Mouse (Mus musculus): Measurements from ENCODE around the gene Ndufb2.

Gene Ndufb2

GRCm38 (mm10) chr6:39592401-39593214 lies at the start of gene Ndufb2:
Gene Ndufb2, plus strand, starts transcription at chr6:39592574.
- DNase-seq (ENCODE audit: low read depth, low spot score): peak; percentile 98

GRCm38 (mm10) chr6:39542631-39543597 lies 49.5 kb upstream of the Ndufb2 start:
- DNase-seq (ENCODE audit: low read depth, low spot score): no peak

DNA sequence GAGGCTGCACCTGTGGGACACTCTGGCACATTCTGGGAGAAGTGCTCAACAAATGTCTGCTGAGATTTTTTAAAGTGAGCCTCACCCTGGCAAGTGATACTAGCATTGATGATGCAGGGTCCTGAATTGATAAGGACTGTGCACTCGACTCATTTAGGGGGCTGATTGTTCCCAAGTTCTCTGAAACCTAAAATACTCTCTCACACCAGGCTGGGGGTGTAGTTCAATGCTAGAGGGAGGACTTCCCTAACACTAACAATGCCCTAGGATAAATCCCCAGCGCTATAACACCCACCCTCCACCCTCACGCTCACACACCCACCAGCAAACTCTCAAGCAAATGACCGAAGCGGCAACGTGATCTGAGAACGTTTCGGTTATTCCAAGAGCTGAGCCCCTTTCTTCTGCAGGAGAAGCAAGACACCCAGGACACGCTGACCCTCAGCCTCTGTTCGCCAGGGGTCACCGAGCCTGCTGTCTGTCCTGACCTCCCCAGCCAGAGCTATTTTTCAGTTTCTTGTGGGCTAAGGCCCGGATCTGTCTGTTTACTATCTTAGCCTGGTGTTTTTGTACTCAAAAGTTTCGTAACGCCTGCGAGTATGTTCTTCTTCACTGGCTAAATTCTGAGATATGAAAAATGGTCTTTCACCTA lies 48.5 kb upstream of the Ndufb2 start:
- no peak for DNase-seq (ENCODE audit: low read depth, low spot score)

GRCm38 (mm10) chr6:39545474-39545873 lies 46.9 kb upstream of the Ndufb2 start:
- no peak for DNase-seq (ENCODE audit: low read depth, low spot score)

GRCm38 (mm10) chr6:39548030-39548429 lies 44.3 kb upstream of the Ndufb2 start:
- no peak for DNase-seq (ENCODE audit: low read depth, low spot score)

DNA sequence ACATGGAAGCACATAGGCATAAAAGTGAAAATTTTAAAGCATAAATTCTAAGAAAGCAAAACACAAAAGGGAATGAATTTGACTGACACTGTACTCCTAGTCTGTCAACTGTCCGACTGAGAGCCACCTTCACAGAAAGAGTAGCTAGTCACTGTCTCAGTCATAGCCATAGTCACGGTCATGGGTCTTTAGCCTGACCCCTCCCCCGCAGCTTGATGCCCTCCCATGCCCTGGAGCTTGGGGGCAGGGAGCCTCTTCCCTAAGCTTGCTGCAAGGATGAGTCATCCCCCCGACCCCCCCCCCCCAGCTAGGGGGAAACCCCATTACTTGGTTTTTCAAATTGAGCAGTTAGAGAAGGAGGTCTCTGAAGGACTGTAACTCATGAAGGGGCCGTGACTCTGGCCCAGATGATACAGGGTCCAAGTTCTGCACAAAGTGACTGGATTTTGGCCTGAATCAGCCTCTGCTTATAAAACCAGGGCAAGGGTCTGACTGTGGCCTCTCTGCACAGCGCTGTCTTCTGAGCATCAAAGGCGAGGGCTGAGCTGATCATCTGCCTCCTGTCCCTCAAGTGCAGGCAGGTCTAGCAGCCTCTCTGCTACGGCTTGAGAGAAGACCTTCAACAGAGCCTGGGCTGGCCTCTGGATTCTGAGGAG lies 40.3 kb upstream of the Ndufb2 start:
- no peak for DNase-seq (ENCODE audit: low read depth, low spot score)

GRCm38 (mm10) chr6:39554888-39555647 lies 37.3 kb upstream of the Ndufb2 start:
- DNase-seq (ENCODE audit: low read depth, low spot score): no peak

DNA sequence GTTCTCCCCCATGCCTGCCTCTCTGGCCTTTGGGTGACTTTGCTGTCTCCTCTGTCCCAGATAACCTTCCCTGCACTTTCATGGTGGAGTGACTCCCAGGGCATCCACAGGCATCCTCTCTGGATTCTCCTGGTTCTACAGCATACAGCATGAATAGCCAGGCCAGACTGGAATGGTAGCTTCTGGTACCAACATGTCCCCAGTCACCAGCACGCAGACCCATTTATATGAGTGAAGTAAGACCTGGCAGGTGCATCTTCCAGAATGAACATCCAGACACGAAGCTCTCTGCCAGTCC lies 36.8 kb upstream of the Ndufb2 start:
- no peak for DNase-seq (ENCODE audit: low read depth, low spot score)

GRCm38 (mm10) chr6:39556900-39557659 lies 35.3 kb upstream of the Ndufb2 start:
- DNase-seq (ENCODE audit: low read depth, low spot score): no peak

- DNase-seq (ENCODE audit: low read depth, low spot score): no peak
Observed at GRCm38 (mm10) chr6:39557723-39558261, 34.6 kb upstream of the Ndufb2 start, which contains the start of gene Dennd2a. Gene Dennd2a, minus strand, starts transcription at chr6:39557867.

DNA sequence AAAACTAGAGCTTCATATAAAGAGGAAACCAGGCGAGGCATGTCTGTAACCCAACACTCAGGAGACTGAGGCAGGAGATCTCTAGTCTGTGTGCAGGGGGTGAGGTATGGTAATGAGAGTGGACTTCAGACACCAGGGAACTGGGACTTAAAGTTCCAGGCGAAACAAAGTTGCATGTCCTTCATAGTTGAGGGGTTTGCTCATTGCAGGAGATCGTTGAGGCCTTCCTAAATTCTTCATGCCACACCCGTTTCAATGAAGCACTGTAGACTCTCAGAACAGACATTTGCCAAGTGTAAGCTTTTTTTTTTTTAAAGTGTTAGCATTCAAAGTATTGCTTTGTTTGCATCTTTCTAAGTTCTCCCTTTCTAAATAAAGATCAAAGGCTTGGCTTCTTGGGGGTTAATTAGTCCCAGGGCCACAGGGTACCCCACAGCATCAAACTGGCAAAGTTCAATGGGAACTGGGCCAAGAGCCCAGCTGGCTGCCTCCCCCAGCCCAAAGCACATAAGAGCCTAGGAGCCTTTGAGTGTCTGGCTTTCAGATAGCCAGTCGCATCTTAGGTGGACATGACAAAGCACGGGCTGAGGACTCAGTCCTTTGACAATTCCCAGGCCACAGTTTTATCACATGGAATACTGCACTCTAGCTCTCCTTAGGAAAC lies 33.0 kb upstream of the Ndufb2 start:
- no peak for DNase-seq (ENCODE audit: low read depth, low spot score)

GRCm38 (mm10) chr6:39562166-39563015 lies 30.0 kb upstream of the Ndufb2 start:
- peak; percentile 79 for DNase-seq (ENCODE audit: low read depth, low spot score)

DNA sequence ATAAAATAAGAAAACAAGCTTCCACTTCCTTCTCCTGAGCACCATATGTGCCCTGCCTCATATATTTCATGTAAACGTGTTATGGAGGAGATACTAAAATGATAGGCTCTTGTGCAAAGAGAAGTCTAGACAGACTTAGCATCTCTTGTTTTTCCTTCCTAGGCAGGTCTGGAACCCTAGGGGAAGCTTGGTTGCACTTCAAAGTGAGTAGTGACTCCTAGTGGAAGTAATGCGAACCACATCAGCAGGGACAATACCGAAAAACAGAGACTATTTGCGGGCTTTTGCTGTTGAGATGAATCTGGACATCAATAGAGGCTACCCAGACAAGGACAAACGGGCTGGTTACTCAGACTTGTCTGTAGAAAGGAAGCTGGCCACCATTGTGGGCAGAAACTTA lies 24.8 kb upstream of the Ndufb2 start:
- peak; percentile 65 for DNase-seq (ENCODE audit: low read depth, low spot score)

DNA sequence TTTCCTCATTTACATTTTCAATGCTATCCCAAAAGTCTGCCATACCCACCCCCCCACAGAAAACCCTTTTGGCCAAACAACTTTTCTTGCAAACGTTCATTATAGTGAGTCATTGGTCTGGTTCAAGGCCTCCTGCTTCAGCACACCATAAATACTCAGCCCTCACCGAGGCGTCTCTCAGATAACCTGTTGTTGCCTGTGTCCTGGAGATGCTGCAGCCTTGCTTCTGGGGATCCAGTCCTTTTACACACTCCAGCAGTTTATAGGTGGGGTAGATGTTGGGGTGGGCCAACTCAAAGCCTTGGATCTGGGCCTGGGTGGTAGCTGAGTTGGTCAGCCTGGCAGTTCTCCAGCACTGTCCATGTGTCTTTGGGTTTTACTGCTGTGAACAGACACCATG lies 21.9 kb upstream of the Ndufb2 start:
- DNase-seq (ENCODE audit: low read depth, low spot score): no peak

DNA sequence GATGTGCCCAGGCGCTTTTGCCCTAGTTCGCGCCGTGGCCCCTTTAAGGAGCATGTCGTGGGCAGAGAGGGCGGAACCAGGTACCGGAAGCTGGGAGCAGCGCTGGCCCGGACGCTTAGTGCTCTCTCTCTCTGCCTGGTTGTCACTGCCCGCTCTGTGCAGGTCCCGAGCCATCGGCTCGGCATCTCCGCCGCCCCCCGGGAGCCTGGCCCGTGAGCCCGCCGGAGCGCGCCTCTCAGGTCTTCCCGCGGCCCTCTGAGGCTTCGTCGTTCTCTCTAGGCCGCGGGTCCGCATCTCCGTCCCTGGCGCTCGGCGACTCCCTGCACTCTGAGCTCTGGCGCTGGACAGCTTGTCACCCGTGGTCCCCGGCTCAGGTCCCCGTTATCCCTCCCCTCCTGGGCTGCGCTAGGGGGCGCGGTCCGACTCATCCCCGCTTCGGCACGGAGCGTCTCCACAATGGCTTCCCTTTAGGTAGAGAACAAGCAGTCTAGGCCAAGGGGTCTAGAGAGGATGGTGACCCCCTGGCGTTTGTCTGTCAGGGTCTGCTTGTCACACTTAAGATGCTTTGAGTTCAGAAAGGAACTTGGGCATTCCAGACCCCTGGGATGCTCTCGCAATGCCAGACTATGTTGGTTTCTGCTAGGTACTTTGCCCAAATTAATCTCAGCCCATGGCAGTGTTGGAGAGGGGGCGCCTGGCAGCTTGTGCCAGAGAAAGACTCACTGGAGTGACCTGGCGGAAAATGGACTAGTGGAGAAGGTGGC lies 18.4 kb upstream of the Ndufb2 start, which contains the start of gene Adck2:
Adck2 (plus strand) TSS at position 83 of the 764 bp plus-strand sequence.
- peak; percentile 94 for DNase-seq (ENCODE audit: low read depth, low spot score)

GRCm38 (mm10) chr6:39574555-39574869 lies 17.9 kb upstream of the Ndufb2 start:
- no peak for DNase-seq (ENCODE audit: low read depth, low spot score)

DNA sequence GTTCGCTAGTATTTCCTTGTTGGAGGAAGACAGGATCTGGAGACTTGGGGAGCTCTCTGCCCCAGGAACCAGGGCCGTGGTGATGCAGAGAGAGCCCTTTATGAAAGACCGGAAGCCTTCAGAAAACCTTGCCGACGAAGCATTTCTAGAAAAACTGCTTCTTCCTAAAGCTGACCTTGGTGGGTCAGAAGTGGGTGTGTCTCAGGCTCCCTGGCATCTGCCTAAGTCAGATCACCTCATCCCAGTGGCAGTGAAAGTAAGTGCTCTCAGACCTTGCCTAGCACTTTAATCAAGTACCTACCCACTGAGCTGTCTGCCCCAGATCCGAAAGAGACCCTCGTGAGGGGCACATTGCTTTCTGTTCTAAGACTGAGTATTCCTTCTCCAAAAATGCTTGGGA lies 17.4 kb upstream of the Ndufb2 start:
- DNase-seq (ENCODE audit: low read depth, low spot score): no peak

DNA sequence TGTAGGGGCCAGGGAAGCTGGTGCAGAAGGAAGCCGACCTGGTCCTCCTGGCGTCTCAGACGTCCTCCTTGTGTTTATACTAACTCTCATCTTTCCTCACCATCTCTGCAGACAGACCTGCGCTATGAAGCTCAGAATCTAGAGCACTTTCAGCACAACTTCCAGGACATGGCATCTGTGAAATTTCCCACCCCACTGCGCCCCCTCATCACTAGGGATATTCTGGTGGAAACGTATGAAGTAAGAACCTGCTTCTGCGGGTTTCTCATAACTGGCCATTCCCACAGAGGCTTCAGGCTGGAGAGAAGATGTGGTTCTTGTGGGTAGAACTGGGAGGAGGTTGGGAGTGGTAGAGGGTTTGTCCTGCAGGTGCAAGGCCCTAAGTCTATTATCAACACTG lies 12.8 kb upstream of the Ndufb2 start:
- no peak for DNase-seq (ENCODE audit: low read depth, low spot score)
